Mouse (Mus musculus) kidney, embryonic 16.5 days (tissue): ENCODE data around the gene Ilkap. TPM values are rescaled to one million over a fixed set of nuclear protein-coding genes. Genes with fewer than 3 reads are reported as not detected.

ENCODE experiments used
- ATAC-seq: fragments of 200-750 bp; cut with Nextera tagmentation; 2 replicates; pipeline ENCODE4 v1.8.0; 2017; ENCODE audit warnings: moderate TSS enrichment; ENCODE audit not compliant: low FRiP score, low TSS enrichment
- H3K27ac ChIP-seq: fragments of 300-500 bp; sonication (generic); 2 replicates; pipeline ENCODE4 v1.5.1; 2014; ENCODE audit warnings: low read length
- H3K27me3 ChIP-seq: fragments of 300-500 bp; sonication (generic); 2 replicates; pipeline ENCODE4 v1.6.1; 2014; ENCODE audit warnings: low read length, control low read depth, mixed read lengths; ENCODE audit not compliant: insufficient read depth
- H3K36me3 ChIP-seq: fragments of 300-500 bp; sonication (generic); 2 replicates; pipeline ENCODE4 v1.6.1; 2014; ENCODE audit warnings: low read length, control low read depth, mixed read lengths; ENCODE audit not compliant: insufficient read depth
- H3K4me1 ChIP-seq: fragments of 300-500 bp; sonication (generic); 2 replicates; pipeline ENCODE4 v1.6.1; 2014; ENCODE audit warnings: low read length, control low read depth, mixed read lengths; ENCODE audit not compliant: insufficient read depth
- H3K4me2 ChIP-seq: fragments of 300-500 bp; sonication (generic); replicated peaks from 2 replicates; pipeline ENCODE4 v1.6.1; 2014; ENCODE audit warnings: low read depth, low read length
- H3K4me3 ChIP-seq: fragments of 300-500 bp; sonication (generic); 2 replicates; pipeline ENCODE4 v1.5.1; 2014; ENCODE audit warnings: mild to moderate bottlenecking, low read length
- H3K9ac ChIP-seq: fragments of 300-500 bp; sonication (generic); replicated peaks from 2 replicates; pipeline ENCODE4 v1.6.1; 2014; ENCODE audit warnings: low read length
- H3K9me3 ChIP-seq: fragments of 300-500 bp; sonication (generic); 2 replicates; pipeline ENCODE4 v1.6.1; 2016; ENCODE audit warnings: low read length, control low read depth
- WGBS: fragments of 180-500 bp; shearing (Covaris S2); extraction: QIAGEN DNeasy Blood & Tissue Kit; methylation state at CpG from one replicate; pipeline ENCODE4 v1.1.7; 2014; 5-methylcytosine and 5-hydroxymethylcytosine counted together
- polyA plus RNA-seq: library from polyadenylated mRNA; unstranded; fragments of >200 nt; fragmentation: Nextera tagmentation; extraction: Ambion mirVana; gene quantifications from 2 replicates; pipeline ENCODE4 v1.2.1, GENCODE M21; 2015

Ilkap gene
- polyA plus RNA-seq, 1 experiment from 2014 or later: 140 TPM

DNA sequence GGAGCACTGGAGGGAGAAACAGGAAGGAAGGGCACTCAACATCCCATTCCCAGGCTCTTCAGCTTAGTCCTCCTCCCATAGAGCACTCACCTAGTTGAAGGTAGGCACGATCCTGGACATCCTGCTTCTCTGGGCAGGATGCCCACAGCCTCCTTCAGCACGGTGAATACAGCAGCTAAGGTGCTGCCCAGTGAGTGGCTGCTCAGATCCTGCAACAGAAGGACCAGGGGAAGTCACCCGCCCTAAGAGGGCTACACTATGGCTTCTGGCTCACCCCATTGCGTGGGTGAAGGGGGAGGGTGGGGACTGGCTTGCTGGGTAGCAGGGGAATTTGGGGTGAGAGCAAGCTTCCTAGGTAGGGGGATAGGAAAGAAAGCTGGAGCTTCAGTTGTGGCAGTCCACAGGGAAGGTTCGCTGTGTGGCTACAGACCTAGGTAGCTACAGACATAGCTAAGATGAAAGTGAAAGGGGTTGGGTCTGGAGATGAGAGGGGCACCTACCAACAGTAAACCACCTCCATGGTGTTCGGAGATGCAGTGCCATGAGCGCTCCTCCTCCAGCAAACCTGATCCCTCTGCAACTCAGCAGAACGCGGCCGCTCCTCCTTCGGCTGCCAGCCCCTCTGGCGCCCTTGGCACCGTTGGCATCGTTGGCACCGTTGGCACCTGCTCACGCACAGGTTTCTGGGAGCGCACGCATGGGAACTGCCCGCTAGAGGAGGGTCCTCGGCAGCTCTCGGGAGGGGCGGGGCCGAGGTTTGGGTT is 7.0 kb upstream of the Ilkap start:
- Histone ChIP-seq H3K27ac (no peak overlapping the region), H3K4me2 (no peak overlapping the region), H3K4me1 (no peaks in the 10 kb centered on the region), H3K9ac (no peak overlapping the region), H3K27me3 (no peaks in the 10 kb centered on the region), H3K9me3 (no peaks in the 10 kb centered on the region), H3K4me3 (no peak overlapping the region), H3K36me3 (no peaks in the 10 kb centered on the region)
- WGBS: 56% methylated on average over 23 of the region's 23 CpGs
- 0 out of 2 replicates have a peak, but pooled peaks have one; percentile 19 for ATAC-seq

- no peak overlapping the region for H3K9ac ChIP-seq
- no peak for ATAC-seq
- no peak overlapping the region for H3K4me2 ChIP-seq
- H3K36me3 ChIP-seq: no peaks in the 10 kb centered on the region
- H3K4me1 ChIP-seq: no peaks in the 10 kb centered on the region
- H3K9me3 ChIP-seq: no peaks in the 10 kb centered on the region
- H3K27me3 ChIP-seq: no peaks in the 10 kb centered on the region
- no peak overlapping the region for H3K4me3 ChIP-seq
- H3K27ac ChIP-seq: no peak overlapping the region
- WGBS: 23% methylated on average over 1 of the region's 1 CpGs
Measured at GRCm38 (mm10) chr1:91404976-91405375, 6.4 kb upstream of the Ilkap start.

DNA sequence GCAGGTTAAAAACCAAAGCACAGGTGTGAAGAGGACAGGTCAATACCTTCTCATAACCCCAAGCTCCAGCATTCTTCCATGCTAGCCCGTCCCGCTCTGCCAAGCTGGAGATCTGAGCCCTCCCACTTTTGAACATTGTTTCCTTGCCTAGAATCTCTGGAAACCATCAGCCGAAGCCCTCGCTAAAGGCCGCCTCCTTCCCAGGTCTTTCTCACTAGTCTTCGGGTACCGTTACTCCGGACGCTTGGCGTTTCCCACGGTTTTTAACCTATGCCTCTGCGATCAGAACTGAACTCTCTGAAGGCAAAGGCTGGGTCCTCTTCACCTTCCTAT is 722 bp downstream of the Ilkap start:
- Histone ChIP-seq H3K4me2 (peak overlapping the region; percentile 92), H3K4me3 (peak overlapping the region; percentile 88), H3K27me3 (no peaks in the 10 kb centered on the region), H3K36me3 (peaks cover 2% of the 10 kb centered on the region; the same call in 1 of the 2 replicates), H3K9ac (peak overlapping the region; percentile 95), H3K27ac (peak overlapping the region; percentile 83), H3K4me1 (peaks cover 17% of the 10 kb centered on the region), H3K9me3 (no peaks in the 10 kb centered on the region)
- ATAC-seq: no peak; the same call in 1 of the 2 replicates
- WGBS: under 1% methylated on average over 12 of the region's 12 CpGs

- no peaks in the 10 kb centered on the region for H3K4me1 ChIP-seq
- H3K9me3 ChIP-seq: no peaks in the 10 kb centered on the region
- H3K9ac ChIP-seq: no peak overlapping the region
- H3K27me3 ChIP-seq: no peaks in the 10 kb centered on the region
- no peak overlapping the region for H3K4me2 ChIP-seq
- no peak overlapping the region for H3K4me3 ChIP-seq
- no peak overlapping the region for H3K27ac ChIP-seq
- no peak for ATAC-seq
- H3K36me3 ChIP-seq: peaks cover 50% of the 10 kb centered on the region
- WGBS: 90% methylated on average over 5 of the region's 5 CpGs
Measured at GRCm38 (mm10) chr1:91390369-91390768, 8.2 kb downstream of the Ilkap start.

GRCm38 (mm10) chr1:91381091-91381471 is 17.5 kb downstream of the Ilkap start:
- 90% methylated on average over 4 of the region's 4 CpGs for WGBS
- no peak overlapping the region for H3K4me3 ChIP-seq
- no peaks in the 10 kb centered on the region for H3K4me1 ChIP-seq
- no peak overlapping the region for H3K4me2 ChIP-seq
- no peak overlapping the region for H3K9ac ChIP-seq
- H3K27me3 ChIP-seq: no peaks in the 10 kb centered on the region
- no peaks in the 10 kb centered on the region for H3K9me3 ChIP-seq
- H3K27ac ChIP-seq: no peak overlapping the region
- H3K36me3 ChIP-seq: peaks cover 78% of the 10 kb centered on the region
- no peak for ATAC-seq

- H3K9ac ChIP-seq: no peak overlapping the region
- no peaks in the 10 kb centered on the region for H3K27me3 ChIP-seq
- no peaks in the 10 kb centered on the region for H3K9me3 ChIP-seq
- H3K27ac ChIP-seq: no peak overlapping the region
- no peaks in the 10 kb centered on the region for H3K4me1 ChIP-seq
- H3K36me3 ChIP-seq: peaks cover 83% of the 10 kb centered on the region
- H3K4me2 ChIP-seq: no peak overlapping the region
- no peak overlapping the region for H3K4me3 ChIP-seq
- ATAC-seq: peak; percentile 31; the same call in 1 of the 2 replicates
- WGBS: 65% methylated on average over 7 of the region's 7 CpGs
Measured at GRCm38 (mm10) chr1:91380453-91381090, 18.0 kb downstream of the Ilkap start.

- Histone ChIP-seq H3K36me3 (peaks cover 76% of the 10 kb centered on the region), H3K4me3 (no peak overlapping the region), H3K4me1 (no peaks in the 10 kb centered on the region), H3K4me2 (no peak overlapping the region), H3K27ac (no peak overlapping the region), H3K9ac (no peak overlapping the region), H3K9me3 (no peaks in the 10 kb centered on the region), H3K27me3 (no peaks in the 10 kb centered on the region)
- no peak for ATAC-seq
- WGBS: 88% methylated on average over 6 of the region's 6 CpGs
Measured at GRCm38 (mm10) chr1:91373414-91373835, 25.2 kb downstream of the Ilkap start.

DNA sequence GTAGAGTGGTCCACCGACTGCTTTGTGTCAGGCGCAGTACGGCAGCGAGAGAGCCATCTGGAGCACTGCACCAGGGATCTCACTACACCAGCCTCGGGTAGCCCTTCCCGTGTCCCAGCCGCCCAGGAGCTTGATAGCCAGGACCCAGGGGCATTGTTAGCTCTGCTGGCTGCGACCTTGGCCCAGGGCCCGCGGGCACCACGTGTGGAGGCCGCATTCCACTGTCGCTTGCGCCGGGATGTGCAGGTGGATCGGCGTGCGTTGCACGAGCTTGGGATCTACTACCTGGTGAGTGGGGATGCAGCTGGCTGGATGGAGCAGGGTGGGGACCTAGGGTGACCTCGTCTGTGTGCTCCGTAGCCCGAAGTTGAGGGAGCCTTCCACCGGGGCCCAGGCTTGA is 28.6 kb downstream of the Ilkap start:
- Histone ChIP-seq H3K4me2 (no peak overlapping the region), H3K4me1 (peaks cover 16% of the 10 kb centered on the region), H3K4me3 (no peak overlapping the region), H3K9me3 (no peaks in the 10 kb centered on the region), H3K36me3 (peaks cover 46% of the 10 kb centered on the region), H3K9ac (no peak overlapping the region), H3K27ac (no peak overlapping the region), H3K27me3 (peaks cover 3% of the 10 kb centered on the region; the same call in 1 of the 2 replicates)
- 85% methylated on average over 23 of the region's 23 CpGs for WGBS
- ATAC-seq: no peak

- H3K27ac ChIP-seq: no peak overlapping the region
- H3K27me3 ChIP-seq: peaks cover 3% of the 10 kb centered on the region; the same call in 1 of the 2 replicates
- peaks cover 16% of the 10 kb centered on the region for H3K4me1 ChIP-seq
- H3K4me3 ChIP-seq: no peak overlapping the region
- 61% methylated on average over 4 of the region's 4 CpGs for WGBS
- H3K9ac ChIP-seq: no peak overlapping the region
- peaks cover 2% of the 10 kb centered on the region; the same call in 1 of the 2 replicates for H3K9me3 ChIP-seq
- no peak overlapping the region for H3K4me2 ChIP-seq
- peaks cover 39% of the 10 kb centered on the region for H3K36me3 ChIP-seq
- no peak for ATAC-seq
Measured at GRCm38 (mm10) chr1:91369408-91369807, 29.2 kb downstream of the Ilkap start.

GRCm38 (mm10) chr1:91367295-91367694 is 31.3 kb downstream of the Ilkap start:
- peaks cover 16% of the 10 kb centered on the region for H3K4me1 ChIP-seq
- H3K27ac ChIP-seq: no peak overlapping the region
- peaks cover 3% of the 10 kb centered on the region; the same call in 1 of the 2 replicates for H3K27me3 ChIP-seq
- 0 out of 2 replicates have a peak overlapping the region, but pooled peaks have one; percentile 88 for H3K4me2 ChIP-seq
- H3K9me3 ChIP-seq: peaks cover 9% of the 10 kb centered on the region; the same call in 1 of the 2 replicates
- H3K36me3 ChIP-seq: peaks cover 19% of the 10 kb centered on the region
- WGBS: 93% methylated on average over 3 of the region's 3 CpGs
- no peak overlapping the region for H3K9ac ChIP-seq
- no peak for ATAC-seq
- no peak overlapping the region for H3K4me3 ChIP-seq
